Mouse (Mus musculus) adrenal gland, adult 8-10 months (tissue): ENCODE measurements at regions not wholly inside any gene's neighbourhood (a gene's known extent, or its start where the extent isn't known, plus 50 kb on each side); places are given as distances from the start of the nearest gene placed in this dataset.

ENCODE experiments used
- DNase-seq: peaks from one replicate; pipeline ENCODE4 v3.0.0; 2022

GRCm38 (mm10) chr1:52397460-52397859 is 103.0 kb downstream of the Nab1 start:
- DNase-seq = no peak

- no peak for DNase-seq
These were observed 107.5 kb downstream of the Nab1 start for GRCm38 (mm10) chr1:52392933-52393332.

GRCm38 (mm10) chr1:52388836-52389235 is 111.6 kb downstream of the Nab1 start:
- no peak for DNase-seq

GRCm38 (mm10) chr1:52388118-52388517 is 112.4 kb downstream of the Nab1 start:
- no peak for DNase-seq

GRCm38 (mm10) chr1:52387062-52387461 is 113.4 kb downstream of the Nab1 start:
- DNase-seq = no peak

- no peak for DNase-seq
These were observed 125.2 kb downstream of the Nab1 start for GRCm38 (mm10) chr1:52375320-52375719.

GRCm38 (mm10) chr1:52374666-52375065 is 125.8 kb downstream of the Nab1 start:
- no peak for DNase-seq

GRCm38 (mm10) chr1:52373817-52374216 is 126.7 kb downstream of the Nab1 start:
- DNase-seq = no peak

GRCm38 (mm10) chr1:52366386-52366785 is 133.4 kb upstream of the Gls start:
- peak; percentile 59 for DNase-seq

GRCm38 (mm10) chr1:52363625-52364024 is 130.6 kb upstream of the Gls start:
- no peak for DNase-seq

- no peak for DNase-seq
These were observed 129.9 kb upstream of the Gls start for GRCm38 (mm10) chr1:52362976-52363375.

- peak; percentile 93 for DNase-seq
These were observed 121.1 kb upstream of the Gls start for GRCm38 (mm10) chr1:52354041-52354582.

- no peak for DNase-seq
These were observed 109.1 kb upstream of the Gls start for GRCm38 (mm10) chr1:52342127-52342526.

- DNase-seq = no peak
These were observed 105.7 kb upstream of the Gls start for GRCm38 (mm10) chr1:52338704-52339103.

GRCm38 (mm10) chr1:52338243-52338642 is 105.2 kb upstream of the Gls start:
- DNase-seq = no peak

- DNase-seq = peak; percentile 24
These were observed 103.7 kb upstream of the Gls start for GRCm38 (mm10) chr1:52336696-52337095.

- DNase-seq = no peak
These were observed 99.0 kb upstream of the Gls start for GRCm38 (mm10) chr1:52332013-52332412.

- DNase-seq = peak; percentile 60
These were observed 98.4 kb upstream of the Gls start for GRCm38 (mm10) chr1:52331442-52331841.

- no peak for DNase-seq
These were observed 97.5 kb upstream of the Gls start for GRCm38 (mm10) chr1:52330496-52330895.

GRCm38 (mm10) chr1:52328507-52328906 is 95.5 kb upstream of the Gls start:
- no peak for DNase-seq

GRCm38 (mm10) chr1:52324356-52324755 is 91.3 kb upstream of the Gls start:
- DNase-seq = no peak

- DNase-seq = no peak
These were observed 79.1 kb upstream of the Gls start for GRCm38 (mm10) chr1:52312076-52312633.

- DNase-seq = no peak
These were observed 73.9 kb upstream of the Gls start for GRCm38 (mm10) chr1:52306892-52307291.

GRCm38 (mm10) chr1:52305679-52306632 is 72.9 kb upstream of the Gls start:
- DNase-seq = no peak
